Mouse (Mus musculus): ENCODE data around the gene Hsf2bp.

The Hsf2bp gene

GRCm38 (mm10) chr17:32012254-32012653 lies 23.9 kb downstream of the Hsf2bp start:
- TF ChIP-seq GATA4 (IDR thresholded peaks at IDR 0.05; ENCODE audit: insufficient replicate concordance, low read length): no peak

GRCm38 (mm10) chr17:32011694-32012093 lies 24.5 kb downstream of the Hsf2bp start:
- TF ChIP-seq GATA4 (IDR thresholded peaks at IDR 0.05; ENCODE audit: insufficient replicate concordance, low read length): no peak

- no peak for TF ChIP-seq GATA4 (IDR thresholded peaks at IDR 0.05; ENCODE audit: insufficient replicate concordance, low read length)
Measured at GRCm38 (mm10) chr17:32006800-32007199, 29.3 kb downstream of the Hsf2bp start.

- TF ChIP-seq GATA4 (IDR thresholded peaks at IDR 0.05; ENCODE audit: insufficient replicate concordance, low read length): no peak
Measured at GRCm38 (mm10) chr17:32003251-32003650, 32.9 kb downstream of the Hsf2bp start.

GRCm38 (mm10) chr17:31998351-31998750 lies 37.8 kb downstream of the Hsf2bp start:
- TF ChIP-seq GATA4 (IDR thresholded peaks at IDR 0.05; ENCODE audit: insufficient replicate concordance, low read length): no peak

GRCm38 (mm10) chr17:31996331-31996730 lies 39.8 kb downstream of the Hsf2bp start:
- TF ChIP-seq GATA4 (IDR thresholded peaks at IDR 0.05; ENCODE audit: insufficient replicate concordance, low read length): no peak

- no peak for TF ChIP-seq GATA4 (IDR thresholded peaks at IDR 0.05; ENCODE audit: insufficient replicate concordance, low read length)
Measured at GRCm38 (mm10) chr17:31995784-31996183, 40.4 kb downstream of the Hsf2bp start.

- TF ChIP-seq GATA4 (IDR thresholded peaks at IDR 0.05; ENCODE audit: insufficient replicate concordance, low read length): no peak
Measured at GRCm38 (mm10) chr17:31994132-31994531, 42.0 kb downstream of the Hsf2bp start.

GRCm38 (mm10) chr17:31993354-31993753 lies 42.8 kb downstream of the Hsf2bp start:
- TF ChIP-seq GATA4 (IDR thresholded peaks at IDR 0.05; ENCODE audit: insufficient replicate concordance, low read length): no peak

- TF ChIP-seq GATA4 (IDR thresholded peaks at IDR 0.05; ENCODE audit: insufficient replicate concordance, low read length): no peak
Measured at GRCm38 (mm10) chr17:31992004-31992403, 44.1 kb downstream of the Hsf2bp start.

- TF ChIP-seq GATA4 (IDR thresholded peaks at IDR 0.05; ENCODE audit: insufficient replicate concordance, low read length): no peak
Measured at GRCm38 (mm10) chr17:31989035-31989434, 47.1 kb downstream of the Hsf2bp start.

GRCm38 (mm10) chr17:31986915-31987314 lies 49.2 kb downstream of the Hsf2bp start:
- TF ChIP-seq GATA4 (IDR thresholded peaks at IDR 0.05; ENCODE audit: insufficient replicate concordance, low read length): no peak

- TF ChIP-seq GATA4 (IDR thresholded peaks at IDR 0.05; ENCODE audit: insufficient replicate concordance, low read length): no peak
Measured at GRCm38 (mm10) chr17:31983491-31983890, 52.7 kb downstream of the Hsf2bp start.

GRCm38 (mm10) chr17:31982326-31983190 lies 53.6 kb downstream of the Hsf2bp start:
- TF ChIP-seq GATA4 (IDR thresholded peaks at IDR 0.05; ENCODE audit: insufficient replicate concordance, low read length): no peak

- no peak for TF ChIP-seq GATA4 (IDR thresholded peaks at IDR 0.05; ENCODE audit: insufficient replicate concordance, low read length)
Measured at GRCm38 (mm10) chr17:31979888-31980287, 56.3 kb downstream of the Hsf2bp start.

GRCm38 (mm10) chr17:31977131-31977530 lies 59.0 kb downstream of the Hsf2bp start:
- no peak for TF ChIP-seq GATA4 (IDR thresholded peaks at IDR 0.05; ENCODE audit: insufficient replicate concordance, low read length)

GRCm38 (mm10) chr17:31976501-31976900 lies 59.6 kb downstream of the Hsf2bp start:
- no peak for TF ChIP-seq GATA4 (IDR thresholded peaks at IDR 0.05; ENCODE audit: insufficient replicate concordance, low read length)

All from liver, adult (tissue).